Mouse (Mus musculus): ENCODE data around the gene Rnf31.

Rnf31 gene

GRCm38 (mm10) chr14:55604823-55605222 lies 13.3 kb downstream of the Rnf31 start:
- DNase-seq (ENCODE audit: low spot score in 2 of 2), result no peak

- DNase-seq (ENCODE audit: low spot score in 2 of 2), result no peak
These were observed 14.4 kb downstream of the Rnf31 start for GRCm38 (mm10) chr14:55605743-55606459.

- DNase-seq (ENCODE audit: low spot score in 2 of 2), result no peak
These were observed 16.8 kb downstream of the Rnf31 start for GRCm38 (mm10) chr14:55608339-55608738.

GRCm38 (mm10) chr14:55613346-55613745 lies 21.8 kb downstream of the Rnf31 start:
- DNase-seq (ENCODE audit: low spot score in 2 of 2), result no peak

- no peak for DNase-seq (ENCODE audit: low spot score in 2 of 2)
These were observed 23.2 kb downstream of the Rnf31 start for GRCm38 (mm10) chr14:55614565-55615178.

- DNase-seq (ENCODE audit: low spot score in 2 of 2), result no peak
These were observed 24.4 kb downstream of the Rnf31 start for GRCm38 (mm10) chr14:55615876-55616275.

- DNase-seq (ENCODE audit: low spot score in 2 of 2), result no peak
These were observed 25.3 kb downstream of the Rnf31 start for GRCm38 (mm10) chr14:55616844-55617243.

GRCm38 (mm10) chr14:55617822-55618221 lies 26.3 kb downstream of the Rnf31 start, which contains the start of gene Rec8:
Gene Rec8, plus strand, starts transcription at chr14:55618037.
- no peak for DNase-seq (ENCODE audit: low spot score in 2 of 2)

- DNase-seq (ENCODE audit: low spot score in 2 of 2), result no peak
These were observed 27.1 kb downstream of the Rnf31 start for GRCm38 (mm10) chr14:55618486-55619195.

GRCm38 (mm10) chr14:55628077-55628827 lies 36.7 kb downstream of the Rnf31 start:
- DNase-seq (ENCODE audit: low spot score in 2 of 2), result no peak

GRCm38 (mm10) chr14:55629312-55629711 lies 37.8 kb downstream of the Rnf31 start:
- DNase-seq (ENCODE audit: low spot score in 2 of 2), result peak; percentile 32 to 43

GRCm38 (mm10) chr14:55634874-55635522 lies 43.5 kb downstream of the Rnf31 start:
- DNase-seq (ENCODE audit: low spot score in 2 of 2), result peak in 1 of 2 experiments; percentile 35

GRCm38 (mm10) chr14:55635523-55636007 lies 44.1 kb downstream of the Rnf31 start, which contains the start of gene Ipo4:
Gene Ipo4, minus strand, starts transcription at chr14:55635957.
- DNase-seq (ENCODE audit: low spot score in 2 of 2), result peak; percentile 79 to 89

GRCm38 (mm10) chr14:55637795-55638194 lies 46.3 kb downstream of the Rnf31 start, which contains the start of gene Gm49378:
Gene Gm49378, minus strand, starts transcription at chr14:55637895.
- no peak for DNase-seq (ENCODE audit: low spot score in 2 of 2)

GRCm38 (mm10) chr14:55640816-55641215 lies 49.3 kb downstream of the Rnf31 start:
- no peak for DNase-seq (ENCODE audit: low spot score in 2 of 2)

- DNase-seq (ENCODE audit: low spot score in 2 of 2), result no peak
These were observed 49.8 kb downstream of the Rnf31 start for GRCm38 (mm10) chr14:55641291-55641690.

GRCm38 (mm10) chr14:55642679-55643059 lies 51.2 kb downstream of the Rnf31 start:
- DNase-seq (ENCODE audit: low spot score in 2 of 2), result no peak

GRCm38 (mm10) chr14:55643060-55643907 lies 51.8 kb downstream of the Rnf31 start, which contains the start of gene Tm9sf1:
Gene Tm9sf1, minus strand, starts transcription at chr14:55643806.
- peak; percentile 86 to 91 for DNase-seq (ENCODE audit: low spot score in 2 of 2)

- peak in 1 of 2 experiments; percentile 8 for DNase-seq (ENCODE audit: low spot score in 2 of 2)
These were observed 52.9 kb downstream of the Rnf31 start for GRCm38 (mm10) chr14:55644261-55644888.

Data from urinary bladder, postnatal 36 days (tissue).